Mouse (Mus musculus): ENCODE data around the gene Pde9a. TPM values are rescaled to one million over a fixed set of nuclear protein-coding genes. Genes with fewer than 3 reads are reported as not detected.
"Not testable (repeated sequence)": the region's sequence is repeated elsewhere in the genome, so short reads cannot be mapped to it uniquely, and the experiment has no call there.

The Pde9a gene
- total RNA-seq (2021) = 1 to 10 TPM; 2.4 to 2.8 TPM
- long read RNA-seq, experiment 1, partial matches to known transcripts = 1 of 2 reads
- long read RNA-seq, experiment 1, other reads (novel, unspliced or antisense) = 1 of 2 reads
- long read RNA-seq, experiment 2, partial matches to known transcripts = 0 of 1 reads
- long read RNA-seq, experiment 2, other reads (novel, unspliced or antisense) = 0 of 1 reads

DNA sequence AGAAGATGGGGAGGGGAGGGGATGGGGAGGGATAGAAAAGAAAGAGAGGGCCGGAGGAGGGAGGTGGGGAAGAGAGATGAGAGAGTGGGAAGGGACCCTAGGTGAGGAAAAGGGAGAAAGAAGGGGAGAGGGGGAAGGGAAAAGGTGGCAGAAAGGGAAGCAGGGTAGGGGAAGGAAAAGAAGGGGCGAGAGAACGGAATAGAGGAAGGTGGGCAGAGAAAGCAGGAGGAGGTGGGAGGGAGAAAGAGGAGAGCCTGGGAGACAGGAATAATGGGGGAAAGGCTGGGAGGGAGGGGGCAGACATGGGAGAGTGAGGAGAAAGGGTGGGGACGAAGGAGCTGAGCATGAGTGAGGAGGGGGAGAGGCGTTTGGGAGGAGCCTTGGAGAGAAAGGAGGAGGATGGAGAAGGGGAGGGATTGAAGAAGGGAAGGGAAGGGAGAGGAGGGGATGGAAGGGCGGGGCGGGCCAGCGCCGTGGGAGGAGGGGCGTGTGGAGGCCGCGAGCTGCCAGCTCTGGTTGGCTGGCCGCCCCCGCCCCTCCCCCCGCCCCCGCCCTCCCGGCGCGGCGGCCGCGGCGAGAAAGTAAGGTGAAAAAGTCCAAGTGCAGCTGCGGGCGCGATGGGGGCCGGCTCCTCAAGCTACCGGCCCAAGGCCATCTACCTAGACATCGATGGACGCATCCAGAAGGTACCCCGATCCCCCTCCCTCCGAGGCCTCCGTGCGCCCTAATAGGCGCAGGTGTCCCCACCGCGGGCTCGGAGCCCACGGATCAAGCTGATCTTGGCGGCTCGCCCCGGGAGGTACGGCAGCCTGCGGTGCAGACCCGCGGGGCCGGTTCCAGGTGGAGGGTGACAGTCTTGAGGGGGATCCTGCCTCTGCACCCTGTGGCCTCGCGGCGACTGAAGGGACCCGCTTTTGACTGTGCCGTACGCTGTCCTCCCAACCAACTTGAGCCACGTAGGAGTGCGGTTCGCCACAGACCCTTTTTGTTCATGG, at the start of gene Pde9a:
Gene Pde9a, plus strand, starts transcription at position 540 of the 995 bp plus-strand sequence.
- peak; percentile 50 for DNase-seq

DNA sequence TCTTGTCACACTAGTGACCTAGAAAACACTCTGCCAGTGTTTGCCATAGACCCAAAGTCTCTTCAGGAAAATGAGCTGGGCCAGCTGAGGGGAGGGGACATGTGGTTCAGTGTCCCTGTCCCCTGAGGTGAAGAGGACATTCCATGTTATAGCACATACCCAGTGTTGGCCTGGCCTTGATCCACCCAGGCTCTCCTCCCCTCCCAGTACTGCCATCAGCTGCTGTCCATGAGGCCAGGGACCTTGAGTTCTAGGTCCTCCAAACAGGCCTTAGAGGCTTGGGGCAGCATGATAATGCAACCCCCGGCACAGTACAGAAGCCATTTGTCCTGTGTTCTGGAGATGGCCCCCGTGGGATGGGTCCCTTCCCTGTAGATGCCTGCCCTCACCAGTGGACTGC, 46.2 kb upstream of the Pde9a start:
- DNase-seq = no peak

DNA sequence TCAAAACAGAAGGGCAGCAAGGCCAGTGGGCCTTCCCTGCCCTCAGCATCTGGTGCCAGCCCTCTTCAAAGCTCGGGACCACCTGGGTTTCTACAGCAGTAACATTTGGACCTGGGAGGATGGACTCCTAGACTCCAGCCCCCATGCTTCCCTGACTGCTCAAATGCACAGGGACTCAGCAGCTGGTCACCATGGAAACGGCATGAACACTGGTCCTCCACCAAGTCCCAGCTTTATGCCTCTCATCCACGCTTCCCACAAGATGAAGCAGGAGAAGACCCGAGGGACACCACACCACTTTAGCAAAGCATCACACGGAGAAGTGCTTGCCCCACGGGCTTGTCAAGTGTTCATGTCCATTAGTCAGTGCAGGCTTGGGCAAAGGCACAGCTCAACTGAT, 43.8 kb upstream of the Pde9a start:
- DNase-seq = no peak

DNA sequence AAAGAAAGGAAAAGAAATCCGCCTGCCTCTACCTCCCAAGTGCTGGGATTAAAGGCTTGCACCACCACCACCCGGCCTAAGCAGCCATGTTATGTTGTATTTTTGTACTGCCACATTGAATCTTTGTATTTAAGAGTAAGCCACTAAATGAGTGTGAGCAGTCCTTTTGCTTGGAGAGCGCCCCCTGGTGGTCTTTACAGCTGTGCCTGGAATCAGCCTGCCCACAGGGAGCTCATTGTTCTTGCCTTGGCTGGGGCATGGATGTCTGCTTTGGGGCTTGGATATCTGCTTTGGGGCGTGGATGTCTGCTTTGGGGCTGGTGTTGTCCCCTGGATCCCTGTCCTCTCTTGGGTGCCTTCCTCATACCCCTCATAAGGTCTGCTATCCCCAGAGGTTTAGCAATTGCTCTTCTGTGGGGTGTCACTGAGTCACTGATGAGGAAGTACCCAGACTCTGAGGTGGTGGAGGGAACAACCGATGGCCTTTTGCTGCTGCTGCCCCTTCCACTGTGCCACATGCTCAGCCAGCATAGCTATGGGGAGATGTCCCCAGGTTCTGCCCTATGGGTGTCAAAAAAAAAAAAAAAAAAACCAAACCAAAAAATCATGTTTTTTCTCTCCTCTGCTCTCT, 41.7 kb upstream of the Pde9a start:
- DNase-seq = peak; percentile 38

DNA sequence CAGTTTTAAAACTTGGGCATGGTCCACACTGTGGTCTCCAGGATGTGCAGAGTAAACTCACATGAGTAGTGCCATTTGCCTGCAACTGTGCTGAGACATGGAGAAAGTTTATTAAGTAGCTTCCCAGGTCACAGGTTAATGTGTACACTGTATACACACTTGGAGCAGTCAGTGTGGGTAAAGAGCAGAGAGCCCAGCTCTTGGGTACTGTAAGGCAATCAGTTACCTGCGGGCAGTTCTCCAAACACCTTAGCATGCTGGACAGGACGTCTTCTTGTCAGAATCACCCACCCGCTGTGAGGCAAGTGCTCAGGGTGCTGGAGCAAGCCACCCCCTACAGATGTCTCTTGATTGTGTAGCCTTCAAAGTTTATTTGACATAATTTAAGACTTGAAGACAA, 41.2 kb upstream of the Pde9a start:
- no peak for DNase-seq

DNA sequence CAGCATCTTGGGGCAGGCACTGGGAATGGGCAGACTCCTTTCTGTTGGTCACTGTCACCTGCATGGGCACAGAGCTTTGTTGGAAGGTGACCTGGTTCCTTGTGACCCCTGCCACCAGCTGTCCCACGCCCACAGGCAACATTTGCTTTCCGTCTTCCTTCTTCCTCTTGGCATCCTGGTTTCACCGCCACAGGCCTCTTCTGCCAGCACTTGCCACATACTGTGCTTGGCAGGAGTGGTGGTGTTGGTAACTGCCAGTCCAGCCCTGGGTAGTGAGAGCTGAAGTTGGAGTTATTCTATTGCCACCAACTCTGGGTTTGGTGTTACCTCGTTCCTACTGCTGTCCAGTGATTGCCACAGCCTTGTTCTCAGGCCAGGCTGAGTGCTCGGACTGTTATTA, 37.9 kb upstream of the Pde9a start:
- no peak for DNase-seq

DNA sequence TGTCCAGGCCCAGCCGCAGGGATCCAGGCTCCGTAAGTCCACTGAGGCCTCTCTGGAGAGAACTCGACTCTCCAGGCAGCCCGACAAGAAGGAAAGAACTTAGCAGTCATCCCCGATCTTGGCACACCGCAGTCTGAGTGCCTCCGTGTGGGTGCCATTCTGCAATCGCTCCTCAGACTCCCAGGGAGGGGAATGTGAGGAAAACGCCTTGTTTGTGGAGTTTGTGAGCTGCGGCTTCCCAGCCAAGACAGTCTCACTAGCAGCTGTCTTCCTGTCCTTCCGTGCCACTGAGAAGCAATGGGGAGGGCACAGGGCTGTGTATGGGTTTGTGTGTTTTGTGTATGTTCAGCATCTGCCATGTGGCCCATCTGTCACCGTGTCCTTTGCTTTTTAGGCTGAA, 36.6 kb upstream of the Pde9a start:
- DNase-seq = no peak

DNA sequence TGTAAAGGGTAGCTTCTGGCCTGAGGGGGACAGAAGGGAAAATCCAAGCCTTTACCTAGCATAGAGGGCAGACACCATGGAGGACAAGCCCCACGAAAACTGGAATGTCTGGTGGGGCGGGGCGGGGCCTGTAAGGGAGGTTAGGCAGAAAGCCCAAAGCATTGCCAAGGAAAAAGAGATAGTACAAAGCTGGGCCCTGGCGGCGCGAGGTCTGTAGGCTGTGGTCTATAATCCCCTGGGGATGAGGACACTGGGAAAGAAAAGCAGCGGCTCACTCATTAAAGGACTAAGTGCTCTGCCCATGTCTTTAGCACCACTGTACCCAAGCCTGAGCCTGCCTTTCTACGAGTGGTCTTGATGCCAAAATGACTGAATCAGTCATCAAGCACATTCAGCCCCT, 34.0 kb upstream of the Pde9a start:
- no peak for DNase-seq

DNA sequence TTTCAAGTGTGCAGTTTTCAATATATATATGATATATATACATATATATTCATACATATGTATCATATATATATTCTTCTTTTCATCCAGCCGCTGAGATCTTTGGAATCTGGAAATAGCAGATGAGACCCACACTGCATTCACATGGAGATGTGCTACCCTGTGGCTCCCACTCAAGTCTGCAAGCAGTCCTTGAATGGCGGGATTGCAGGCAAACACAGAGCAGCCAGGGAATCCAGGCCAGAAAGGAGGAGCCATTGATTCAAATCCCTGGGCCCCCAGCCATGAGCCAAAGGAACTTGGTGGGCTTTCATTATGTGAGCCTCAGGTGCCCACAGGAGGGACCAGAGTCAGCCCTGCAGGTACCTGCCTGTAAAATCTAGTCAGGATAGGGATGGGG, 32.8 kb upstream of the Pde9a start:
- DNase-seq = no peak

DNA sequence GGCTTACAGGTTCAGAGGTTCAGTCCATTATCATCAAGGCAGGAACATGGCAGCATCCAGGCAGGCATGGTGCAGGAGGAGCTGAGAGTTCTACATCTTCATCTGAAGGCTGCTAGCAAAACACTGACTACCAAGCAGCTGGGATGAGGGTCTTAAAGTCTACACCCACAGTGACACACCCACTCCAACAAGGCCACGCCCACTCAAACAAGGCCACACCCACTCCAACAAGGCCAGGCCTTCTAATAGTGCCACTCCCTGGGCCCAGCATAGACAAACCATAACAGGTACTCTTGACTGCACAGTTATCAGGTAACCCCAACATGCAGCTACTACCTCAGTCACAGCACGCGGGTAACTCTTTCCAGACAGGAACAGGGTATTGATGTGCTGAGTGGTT, 31.3 kb upstream of the Pde9a start:
- not testable (repeated sequence) for DNase-seq

DNA sequence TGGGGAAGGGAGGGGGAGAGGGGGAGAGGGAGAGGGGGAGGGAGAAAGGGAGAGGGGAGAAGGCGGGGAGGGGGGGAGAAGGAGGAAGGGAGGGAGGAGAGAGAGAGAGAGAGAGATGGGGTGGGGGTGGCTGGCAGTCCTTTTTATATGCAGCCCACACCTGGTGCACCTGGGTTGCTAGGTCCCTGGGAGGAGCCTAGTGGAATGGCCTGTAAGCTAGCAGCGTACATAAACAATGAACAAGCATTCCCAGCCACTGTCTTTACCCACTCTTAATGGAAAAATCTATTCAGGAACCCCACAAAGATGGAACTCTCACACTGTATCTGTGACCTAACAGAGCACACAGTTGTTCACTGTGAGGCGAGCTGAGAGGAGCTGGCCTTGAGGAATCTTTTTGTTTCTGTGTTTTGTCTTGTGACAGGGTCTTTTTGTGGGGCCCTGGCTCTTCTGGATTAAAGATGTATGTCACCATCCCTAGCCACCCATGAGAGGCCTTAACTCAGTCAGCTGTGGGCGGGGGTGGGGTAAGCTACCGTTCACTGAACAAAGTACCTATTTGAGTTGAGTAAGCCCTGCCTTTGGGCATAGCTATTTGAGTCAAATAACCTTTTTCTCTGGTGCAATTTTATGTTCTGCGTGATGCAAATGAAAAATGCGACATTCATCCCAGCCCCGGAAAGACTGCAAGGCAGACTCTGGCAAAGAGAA, 30.1 kb upstream of the Pde9a start:
- no peak for DNase-seq

DNA sequence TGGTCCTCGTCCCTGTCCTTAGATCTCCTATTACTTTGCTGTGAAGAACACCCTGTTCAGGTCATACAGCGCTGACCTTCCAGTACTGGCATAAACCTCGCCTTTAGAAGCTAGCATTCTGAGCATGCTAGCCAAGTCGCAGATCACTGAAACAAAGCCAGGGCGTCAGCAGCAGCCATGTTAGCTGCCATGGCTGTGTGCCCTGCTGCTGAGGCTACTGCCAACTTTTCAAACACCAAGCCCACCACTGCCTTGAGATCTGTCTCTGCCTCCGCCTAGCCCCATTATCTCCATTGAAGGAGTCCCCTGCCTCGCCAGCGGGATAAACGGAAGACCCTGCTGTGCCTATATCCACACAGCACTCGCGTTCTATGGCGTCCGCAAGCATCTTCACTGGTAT, 25.4 kb upstream of the Pde9a start:
- no peak for DNase-seq

DNA sequence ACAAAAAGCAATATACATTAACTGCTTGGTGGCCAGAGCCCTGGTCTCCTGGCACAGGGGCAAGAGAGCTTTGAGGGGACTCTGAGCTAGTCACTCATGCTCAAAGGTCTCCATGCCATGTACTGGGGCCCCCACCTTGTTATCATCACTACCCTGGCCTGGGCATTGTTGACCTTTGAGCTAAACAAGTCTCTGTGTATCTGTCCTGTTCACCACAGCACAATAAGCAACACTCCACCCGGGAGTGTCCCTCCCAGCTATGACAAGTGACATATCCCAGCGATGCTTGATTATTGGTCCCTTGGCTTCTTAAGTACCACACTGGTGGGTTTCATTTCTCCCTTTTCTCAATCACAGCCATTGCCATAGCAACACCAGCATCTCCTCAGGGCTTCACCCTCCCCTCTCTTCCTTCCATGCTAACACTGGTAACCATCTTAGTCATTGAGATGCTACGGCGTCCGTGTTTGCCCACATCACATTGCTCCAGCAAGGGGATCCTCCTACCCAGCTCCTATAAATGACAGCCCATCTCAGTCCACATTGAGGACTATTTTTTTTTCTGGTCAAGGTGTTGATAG, 20.3 kb upstream of the Pde9a start:
- DNase-seq = no peak

DNA sequence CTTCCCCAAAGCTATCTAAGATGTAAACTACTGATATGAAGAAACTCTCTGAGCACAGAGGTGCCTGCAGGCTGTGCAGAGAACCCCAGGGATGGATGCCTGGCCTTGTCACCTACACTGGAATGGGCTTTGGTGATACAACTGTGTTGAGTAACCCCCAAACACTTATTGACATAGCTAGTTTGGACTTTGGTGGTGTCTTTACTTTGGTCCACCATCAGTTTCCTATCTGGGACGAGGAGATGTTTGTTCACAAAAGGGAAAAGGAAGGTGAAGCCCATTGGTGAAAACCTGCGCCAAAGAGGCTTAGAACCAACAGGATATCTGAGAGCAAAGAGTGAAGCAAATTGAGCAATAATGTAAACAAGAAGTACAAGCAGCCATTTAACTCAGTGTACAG, 15.8 kb upstream of the Pde9a start:
- DNase-seq = no peak

DNA sequence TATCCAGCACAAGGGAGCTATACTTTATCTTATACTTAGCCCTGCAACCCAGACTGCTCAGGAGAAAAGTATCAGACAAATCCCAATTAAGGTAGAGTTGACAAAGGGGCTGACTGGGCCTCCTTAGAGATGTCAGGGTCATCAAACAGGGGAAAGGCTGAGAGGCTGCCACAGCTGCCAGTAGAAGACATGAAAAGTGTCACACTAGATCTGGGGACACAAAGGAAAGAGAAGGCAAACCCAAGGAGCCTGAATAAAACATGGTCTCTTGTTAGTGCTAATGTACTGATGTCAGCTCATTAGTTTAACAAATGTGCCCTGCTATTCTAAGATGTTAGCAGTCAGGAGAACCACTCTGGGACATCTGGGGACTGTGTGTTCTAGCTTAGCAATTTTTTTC, 15.1 kb upstream of the Pde9a start:
- no peak for DNase-seq

DNA sequence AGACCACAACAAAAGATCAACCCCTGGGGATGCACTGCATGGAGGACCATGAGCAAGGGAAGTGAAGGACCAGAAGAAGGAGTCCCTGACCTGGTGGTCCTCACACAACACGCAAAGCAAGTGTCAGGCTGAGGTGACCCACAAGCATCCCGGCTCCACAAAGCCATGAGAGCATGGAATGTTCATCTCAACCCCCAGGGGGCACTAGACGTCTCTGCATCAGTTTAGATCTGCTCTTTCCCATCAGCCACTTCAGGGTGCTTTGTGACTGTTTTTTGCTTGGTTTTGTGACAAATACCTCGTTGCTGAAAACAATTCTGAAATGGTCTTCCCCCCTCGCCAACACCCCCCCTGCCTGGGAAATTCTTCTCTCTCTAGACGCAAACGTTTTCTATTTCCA, 8.0 kb upstream of the Pde9a start:
- DNase-seq = peak; percentile 24

DNA sequence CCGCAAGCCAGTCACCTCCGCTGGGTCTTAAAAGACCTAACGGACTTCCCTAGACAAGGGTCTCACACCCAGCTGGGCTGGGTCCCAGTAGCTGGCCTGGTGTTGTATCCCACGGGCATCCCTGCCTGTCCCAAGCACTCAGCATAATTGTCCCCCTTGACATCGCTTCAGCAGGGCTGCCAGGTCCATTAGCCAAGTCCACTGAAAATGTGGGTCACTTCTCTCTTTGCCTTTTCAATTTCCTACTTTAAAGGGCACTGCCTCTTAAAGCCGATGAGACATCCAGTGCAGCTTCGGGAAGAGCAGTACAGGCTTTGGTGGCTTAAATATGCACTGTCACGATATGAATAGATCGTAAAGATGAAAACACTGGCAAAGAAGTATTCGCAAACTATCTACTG, 7.6 kb upstream of the Pde9a start:
- no peak for DNase-seq

DNA sequence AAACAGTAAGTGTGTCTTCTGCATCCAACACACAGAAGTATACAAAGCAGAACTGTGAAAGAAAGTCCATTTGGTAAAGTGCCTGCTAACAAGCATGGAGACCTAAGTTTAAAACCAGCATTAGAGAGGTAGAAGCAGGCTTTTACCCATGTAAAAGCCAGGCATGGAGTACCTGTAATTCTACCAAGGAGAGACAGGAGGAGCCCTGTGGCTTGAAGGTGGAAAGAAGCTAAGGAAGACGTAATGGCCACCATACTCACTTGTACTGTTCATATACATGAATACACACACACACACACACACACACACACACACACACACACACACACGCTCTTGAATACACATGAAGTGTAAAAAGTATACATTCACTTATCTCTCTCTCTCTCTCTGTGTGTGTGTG, 6.9 kb upstream of the Pde9a start:
- DNase-seq = no peak

DNA sequence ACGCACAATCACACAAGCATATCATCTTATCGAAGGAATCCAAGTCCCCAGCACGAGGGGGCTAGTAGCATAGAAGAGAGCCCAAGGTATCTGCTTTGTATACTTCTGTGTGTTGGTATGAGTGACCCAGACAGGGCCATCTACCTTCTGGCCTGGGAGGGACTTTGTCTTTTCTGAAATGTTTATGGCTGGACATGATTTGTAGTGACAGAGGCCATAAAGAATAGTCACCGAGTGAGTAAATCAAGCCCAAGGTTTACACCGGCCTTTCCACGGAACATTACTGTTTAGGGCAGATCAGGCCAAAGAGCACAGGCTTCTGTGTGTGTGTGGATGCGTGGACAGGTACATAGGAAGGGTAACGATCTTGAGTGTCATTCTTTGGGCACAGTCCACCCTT, 6.1 kb upstream of the Pde9a start:
- no peak for DNase-seq

DNA sequence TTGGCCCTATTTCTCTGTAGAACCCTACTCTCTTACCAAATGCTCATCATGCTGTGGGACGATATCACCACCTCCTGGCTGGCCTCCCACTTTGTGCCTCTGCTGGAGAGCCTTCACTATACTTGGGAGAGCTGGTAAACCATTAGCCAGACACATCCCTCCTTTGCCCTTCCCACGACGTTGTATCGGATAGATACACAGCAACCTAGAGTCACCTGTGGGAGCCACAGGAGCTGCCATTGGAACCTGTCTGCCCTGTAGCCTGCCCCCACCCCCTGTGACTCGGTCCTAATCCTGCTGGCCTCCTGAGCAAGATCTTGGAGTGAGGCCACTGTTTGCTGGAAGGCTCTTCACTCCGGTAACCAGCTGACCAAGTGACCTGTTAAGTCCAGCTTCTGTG, 2.7 kb upstream of the Pde9a start:
- no peak for DNase-seq

DNA sequence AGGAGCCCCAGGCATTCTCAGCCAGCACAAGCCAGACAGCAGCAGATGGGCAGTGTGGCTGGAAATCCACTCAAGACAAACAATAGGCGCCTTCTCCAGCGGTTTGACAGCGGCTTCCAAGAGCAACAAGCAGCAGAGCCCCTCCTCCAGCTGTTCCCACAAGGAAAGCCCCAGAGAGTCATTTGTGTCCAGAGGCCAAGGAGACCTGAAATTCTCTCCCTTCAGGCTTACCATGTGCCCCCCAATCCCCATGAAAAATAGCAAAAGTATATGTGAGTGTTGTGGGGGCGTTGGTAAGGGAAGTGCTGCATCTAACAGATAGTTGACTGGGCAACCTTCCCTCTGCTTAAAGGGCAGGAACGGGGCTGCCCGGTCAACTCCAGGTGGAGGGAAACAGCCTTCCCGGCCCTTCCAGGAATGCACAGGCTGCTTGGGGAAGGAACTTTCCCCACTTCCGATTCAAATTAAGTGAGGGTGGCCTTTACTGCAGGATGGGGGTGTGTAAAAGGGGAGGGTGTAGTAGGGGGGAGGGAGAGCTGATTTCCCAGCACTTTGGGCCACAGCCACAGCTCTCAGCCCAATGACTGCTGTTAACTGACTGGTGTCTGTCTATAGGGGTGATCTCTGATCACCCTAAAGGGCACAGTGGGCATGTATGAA, 912 bp upstream of the Pde9a start:
- DNase-seq = peak; percentile 42

Measured in gastrocnemius, postnatal 25 days (tissue).